Mouse (Mus musculus) kidney, embryonic 16.5 days (tissue): ENCODE data around the gene Fam71b. TPM values are rescaled to one million over a fixed set of nuclear protein-coding genes. Genes with fewer than 3 reads are reported as not detected.

Experiments used
- ATAC-seq: fragments of 200-750 bp; cut with Nextera tagmentation; 2 replicates; pipeline ENCODE4 v1.8.0; 2017; ENCODE audit warnings: moderate TSS enrichment; ENCODE audit not compliant: low FRiP score, low TSS enrichment
- H3K27ac ChIP-seq: fragments of 300-500 bp; sonication (generic); 2 replicates; pipeline ENCODE4 v1.5.1; 2014; ENCODE audit warnings: low read length
- H3K27me3 ChIP-seq: fragments of 300-500 bp; sonication (generic); 2 replicates; pipeline ENCODE4 v1.6.1; 2014; ENCODE audit warnings: low read length, control low read depth, mixed read lengths; ENCODE audit not compliant: insufficient read depth
- H3K36me3 ChIP-seq: fragments of 300-500 bp; sonication (generic); 2 replicates; pipeline ENCODE4 v1.6.1; 2014; ENCODE audit warnings: low read length, control low read depth, mixed read lengths; ENCODE audit not compliant: insufficient read depth
- H3K4me1 ChIP-seq: fragments of 300-500 bp; sonication (generic); 2 replicates; pipeline ENCODE4 v1.6.1; 2014; ENCODE audit warnings: low read length, control low read depth, mixed read lengths; ENCODE audit not compliant: insufficient read depth
- H3K4me2 ChIP-seq: fragments of 300-500 bp; sonication (generic); replicated peaks from 2 replicates; pipeline ENCODE4 v1.6.1; 2014; ENCODE audit warnings: low read depth, low read length
- H3K4me3 ChIP-seq: fragments of 300-500 bp; sonication (generic); 2 replicates; pipeline ENCODE4 v1.5.1; 2014; ENCODE audit warnings: mild to moderate bottlenecking, low read length
- H3K9ac ChIP-seq: fragments of 300-500 bp; sonication (generic); replicated peaks from 2 replicates; pipeline ENCODE4 v1.6.1; 2014; ENCODE audit warnings: low read length
- H3K9me3 ChIP-seq: fragments of 300-500 bp; sonication (generic); 2 replicates; pipeline ENCODE4 v1.6.1; 2016; ENCODE audit warnings: low read length, control low read depth
- whole genome bisulfite sequencing: fragments of 180-500 bp; shearing (Covaris S2); extraction: QIAGEN DNeasy Blood & Tissue Kit; methylation state at CpG from one replicate; pipeline ENCODE4 v1.1.7; 2014; 5-methylcytosine and 5-hydroxymethylcytosine counted together
- polyA plus RNA-seq: library from polyadenylated mRNA; unstranded; fragments of >200 nt; fragmentation: Nextera tagmentation; extraction: Ambion mirVana; gene quantifications from 2 replicates; pipeline ENCODE4 v1.2.1, GENCODE M21; 2015

The Fam71b gene
- not detected in 2 replicates for polyA plus RNA-seq

DNA sequence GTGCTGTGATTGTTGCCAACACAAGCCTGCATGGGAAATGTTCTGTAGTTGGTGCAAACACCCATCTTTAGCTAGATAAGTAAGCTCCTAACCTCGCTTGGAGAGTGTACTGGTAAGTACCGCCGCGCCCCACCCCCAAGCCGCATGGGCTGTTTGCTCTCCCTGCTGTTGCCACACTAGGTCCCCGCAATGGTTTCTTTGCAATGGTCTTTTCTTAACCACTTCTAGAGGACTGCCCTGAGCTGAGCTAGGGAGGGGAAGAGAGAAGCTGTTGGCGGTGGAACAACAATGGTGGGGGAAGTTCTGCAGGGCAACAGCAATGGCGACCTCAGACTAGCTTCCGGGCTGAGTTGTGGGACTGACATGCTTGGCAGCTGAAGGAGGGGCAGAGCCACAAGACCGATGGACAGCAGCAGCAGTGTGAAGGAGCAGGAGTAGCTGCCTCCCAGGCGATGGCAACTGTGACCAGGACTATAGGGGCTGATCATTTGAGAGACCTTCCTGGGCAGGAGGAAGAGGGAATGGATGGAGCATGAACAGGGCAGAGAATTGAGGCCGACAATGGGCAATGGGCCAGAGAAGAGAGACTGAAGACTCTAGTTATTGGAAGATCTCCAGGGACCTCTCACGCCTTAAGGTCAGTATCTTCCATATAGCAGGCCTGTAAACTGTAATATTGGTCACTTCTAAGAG lies at the start of gene Fam71b:
Gene Fam71b (plus strand): TSS at position 393 of the 693 bp plus-strand sequence.
- WGBS: 76% methylated on average over 13 of the region's 13 CpGs
- H3K4me2 ChIP-seq: no peak within 1 kb of the TSS
- H3K27me3 ChIP-seq: no peaks in the 10 kb centered on the region
- no peak within 1 kb of the TSS for H3K27ac ChIP-seq
- ATAC-seq: no peak
- no peak within 1 kb of the TSS for H3K4me3 ChIP-seq
- no peaks in the 10 kb centered on the region for H3K9me3 ChIP-seq
- no peaks in the 10 kb centered on the region for H3K36me3 ChIP-seq
- peaks cover 6% of the 10 kb centered on the region; the same call in 1 of the 2 replicates for H3K4me1 ChIP-seq
- H3K9ac ChIP-seq: no peak within 1 kb of the TSS

- Histone ChIP-seq H3K4me3 (no peak overlapping the region), H3K4me2 (no peak overlapping the region), H3K27me3 (no peaks in the 10 kb centered on the region), H3K27ac (no peak overlapping the region), H3K4me1 (no peaks in the 10 kb centered on the region), H3K36me3 (no peaks in the 10 kb centered on the region), H3K9ac (no peak overlapping the region), H3K9me3 (no peaks in the 10 kb centered on the region)
- ATAC-seq: no peak
- 78% methylated on average over 5 of the region's 5 CpGs for WGBS
Observed at GRCm38 (mm10) chr11:46347756-46348155, 48.6 kb upstream of the Fam71b start.

DNA sequence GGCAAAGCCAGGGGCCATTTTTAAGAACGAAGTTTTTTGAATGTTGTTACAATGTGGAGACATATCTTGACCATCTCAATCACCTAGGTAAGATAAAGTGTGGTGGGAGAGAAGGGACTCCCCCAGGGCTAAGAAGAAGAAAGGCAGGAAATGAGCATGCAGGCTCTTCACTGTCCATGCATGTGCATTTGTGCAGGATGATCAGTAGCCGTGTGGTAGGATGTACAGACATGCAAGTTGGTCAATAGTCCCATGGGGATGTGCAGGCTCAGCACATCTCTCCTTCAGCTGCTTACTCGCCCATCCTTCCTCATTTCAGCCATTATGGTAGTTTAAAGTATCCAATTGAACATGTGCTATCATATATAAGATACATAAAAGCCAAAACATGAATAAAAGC lies 47.9 kb upstream of the Fam71b start:
- H3K4me1 ChIP-seq: no peaks in the 10 kb centered on the region
- H3K4me2 ChIP-seq: no peak overlapping the region
- H3K9ac ChIP-seq: no peak overlapping the region
- 79% methylated on average over 3 of the region's 3 CpGs for WGBS
- ATAC-seq: no peak
- H3K27ac ChIP-seq: no peak overlapping the region
- H3K9me3 ChIP-seq: no peaks in the 10 kb centered on the region
- no peak overlapping the region for H3K4me3 ChIP-seq
- H3K36me3 ChIP-seq: no peaks in the 10 kb centered on the region
- H3K27me3 ChIP-seq: no peaks in the 10 kb centered on the region

DNA sequence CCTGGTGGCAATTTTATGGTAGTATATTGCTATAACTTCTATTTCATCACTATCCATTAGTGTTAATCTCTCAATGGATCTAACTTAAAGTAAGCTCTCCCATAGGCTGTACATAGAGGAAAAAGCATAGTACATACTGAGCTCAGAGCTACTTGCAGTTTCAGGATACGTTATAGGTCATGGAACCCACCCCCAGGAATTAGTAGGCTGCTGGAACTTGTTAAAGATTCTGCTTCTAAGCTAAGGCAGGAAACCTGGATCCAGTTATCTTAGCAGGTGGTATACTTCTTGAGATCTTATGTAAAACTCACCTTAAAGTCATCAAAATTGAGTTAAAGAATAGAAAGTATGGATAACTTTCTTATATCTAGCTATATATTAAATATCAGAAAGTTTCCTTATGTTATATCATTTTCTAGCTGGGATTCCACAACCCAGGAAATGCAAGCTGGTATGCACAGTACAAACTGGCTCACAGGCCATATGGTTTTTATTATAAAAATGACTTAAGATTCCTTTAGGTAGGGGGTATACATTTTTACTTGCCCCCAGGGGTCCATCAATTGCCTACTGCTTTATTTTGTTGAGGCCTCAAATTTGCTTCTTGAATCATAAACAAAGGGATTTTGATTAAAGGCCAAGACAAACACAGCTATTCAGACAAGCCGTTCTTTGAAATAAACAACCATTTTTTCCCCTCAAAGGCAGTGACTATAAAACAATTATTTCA lies 46.5 kb upstream of the Fam71b start:
- H3K4me1 ChIP-seq: no peaks in the 10 kb centered on the region
- no peaks in the 10 kb centered on the region for H3K27me3 ChIP-seq
- H3K4me3 ChIP-seq: no peak overlapping the region
- peak; percentile 39; the same call in 1 of the 2 replicates for ATAC-seq
- no peak overlapping the region for H3K9ac ChIP-seq
- no peak overlapping the region for H3K27ac ChIP-seq
- no peaks in the 10 kb centered on the region for H3K36me3 ChIP-seq
- no peak overlapping the region for H3K4me2 ChIP-seq
- WGBS: 62% methylated on average over 2 of the region's 2 CpGs
- no peaks in the 10 kb centered on the region for H3K9me3 ChIP-seq

- no peak overlapping the region for H3K4me2 ChIP-seq
- 53% methylated on average over 1 of the region's 1 CpGs for WGBS
Observed at GRCm38 (mm10) chr11:46358369-46358768, 38.0 kb upstream of the Fam71b start.

DNA sequence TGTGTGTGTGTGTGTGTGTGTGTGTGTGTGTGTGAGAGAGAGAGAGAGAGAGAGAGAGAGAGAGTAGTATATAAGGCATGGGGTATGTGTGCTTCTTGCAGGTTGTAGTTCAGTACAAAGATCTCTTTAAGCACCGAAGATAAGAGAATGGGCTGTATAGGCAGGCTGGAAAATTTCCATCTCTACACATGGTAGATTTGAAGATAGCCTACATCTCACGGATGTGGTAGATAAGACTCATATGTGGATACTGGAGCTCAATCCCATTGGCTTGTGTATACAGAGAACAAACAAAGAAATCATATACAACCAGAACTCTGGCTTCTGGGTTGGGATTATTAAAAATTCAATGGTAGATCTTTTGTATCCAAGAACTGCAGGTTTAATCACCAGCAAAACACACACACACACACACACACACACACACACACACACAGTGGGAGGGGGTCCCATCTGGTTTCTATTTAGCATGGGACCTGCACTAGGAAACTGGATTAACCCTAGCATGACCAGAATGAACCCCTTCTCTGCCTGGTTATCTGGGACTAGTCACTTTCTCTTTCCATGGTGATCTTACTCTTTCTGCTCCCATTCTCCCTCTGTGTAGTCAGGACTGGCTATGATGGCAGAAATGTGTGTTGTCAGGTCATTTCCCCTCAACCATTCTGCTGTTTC lies 35.2 kb upstream of the Fam71b start:
- 91% methylated on average over 2 of the region's 2 CpGs for WGBS
- Histone ChIP-seq H3K27me3 (no peaks in the 10 kb centered on the region), H3K36me3 (no peaks in the 10 kb centered on the region), H3K4me1 (no peaks in the 10 kb centered on the region), H3K9me3 (no peaks in the 10 kb centered on the region), H3K9ac (no peak overlapping the region), H3K4me3 (no peak overlapping the region), H3K4me2 (no peak overlapping the region), H3K27ac (no peak overlapping the region)
- ATAC-seq: no peak

More at GRCm38 (mm10) chr11:46358369-46358768, 38.0 kb upstream of the Fam71b start:
- Histone ChIP-seq H3K27me3 (no peaks in the 10 kb centered on the region), H3K4me3 (no peak overlapping the region), H3K27ac (no peak overlapping the region), H3K9ac (no peak overlapping the region), H3K36me3 (no peaks in the 10 kb centered on the region), H3K9me3 (no peaks in the 10 kb centered on the region), H3K4me1 (no peaks in the 10 kb centered on the region)
- no peak for ATAC-seq

- no peaks in the 10 kb centered on the region for H3K27me3 ChIP-seq
- H3K9me3 ChIP-seq: no peaks in the 10 kb centered on the region
- no peaks in the 10 kb centered on the region for H3K36me3 ChIP-seq
- no peak overlapping the region for H3K4me3 ChIP-seq
- no peak overlapping the region for H3K9ac ChIP-seq
- no peak overlapping the region for H3K4me2 ChIP-seq
- no peak for ATAC-seq
- H3K4me1 ChIP-seq: no peaks in the 10 kb centered on the region
- 72% methylated on average over 18 of the region's 18 CpGs for WGBS
- H3K27ac ChIP-seq: no peak overlapping the region
Observed at GRCm38 (mm10) chr11:46362061-46363022, 34.0 kb upstream of the Fam71b start.

DNA sequence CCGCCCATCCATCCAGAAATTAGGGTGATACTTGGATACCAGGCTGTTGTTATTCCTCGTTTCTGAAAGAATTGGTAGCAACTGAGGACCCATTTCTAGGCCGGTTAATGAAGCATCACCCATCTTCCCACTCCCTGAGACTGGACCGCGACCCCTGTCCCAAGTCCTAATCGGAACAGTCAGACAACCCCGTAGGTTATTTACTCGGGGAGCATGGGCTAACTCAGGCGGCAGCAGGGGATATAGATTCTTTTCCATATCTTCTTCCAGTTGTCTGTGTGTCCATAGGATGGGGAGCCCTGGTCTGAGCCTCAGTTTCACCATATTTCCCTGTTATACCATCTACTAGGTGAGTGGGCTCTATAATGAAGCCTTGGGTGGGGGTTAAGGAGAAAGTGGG lies 32.5 kb upstream of the Fam71b start:
- Histone ChIP-seq H3K4me3 (no peak overlapping the region), H3K27ac (no peak overlapping the region), H3K27me3 (no peaks in the 10 kb centered on the region), H3K36me3 (no peaks in the 10 kb centered on the region), H3K9ac (no peak overlapping the region), H3K9me3 (no peaks in the 10 kb centered on the region), H3K4me1 (no peaks in the 10 kb centered on the region), H3K4me2 (no peak overlapping the region)
- ATAC-seq: no peak
- WGBS: 82% methylated on average over 9 of the region's 9 CpGs

- H3K36me3 ChIP-seq: no peaks in the 10 kb centered on the region
- no peaks in the 10 kb centered on the region for H3K4me1 ChIP-seq
- no peak overlapping the region for H3K27ac ChIP-seq
- H3K4me3 ChIP-seq: no peak overlapping the region
- 61% methylated on average over 5 of the region's 5 CpGs for WGBS
- no peaks in the 10 kb centered on the region for H3K27me3 ChIP-seq
- H3K9me3 ChIP-seq: no peaks in the 10 kb centered on the region
- no peak overlapping the region for H3K9ac ChIP-seq
- no peak for ATAC-seq
- no peak overlapping the region for H3K4me2 ChIP-seq
Observed at GRCm38 (mm10) chr11:46365744-46366143, 30.6 kb upstream of the Fam71b start.
